Mouse (Mus musculus) embryo, embryonic 11 days (tissue): ENCODE data around the gene Dennd5a.
"Not testable (repeated sequence)": the region's sequence is repeated elsewhere in the genome, so short reads cannot be mapped to it uniquely, and the experiment has no call there.

ENCODE experiments used
- DNase-seq: peaks from one replicate; pipeline ENCODE4 v3.0.0-alpha.2; 2015

The Dennd5a gene

DNA sequence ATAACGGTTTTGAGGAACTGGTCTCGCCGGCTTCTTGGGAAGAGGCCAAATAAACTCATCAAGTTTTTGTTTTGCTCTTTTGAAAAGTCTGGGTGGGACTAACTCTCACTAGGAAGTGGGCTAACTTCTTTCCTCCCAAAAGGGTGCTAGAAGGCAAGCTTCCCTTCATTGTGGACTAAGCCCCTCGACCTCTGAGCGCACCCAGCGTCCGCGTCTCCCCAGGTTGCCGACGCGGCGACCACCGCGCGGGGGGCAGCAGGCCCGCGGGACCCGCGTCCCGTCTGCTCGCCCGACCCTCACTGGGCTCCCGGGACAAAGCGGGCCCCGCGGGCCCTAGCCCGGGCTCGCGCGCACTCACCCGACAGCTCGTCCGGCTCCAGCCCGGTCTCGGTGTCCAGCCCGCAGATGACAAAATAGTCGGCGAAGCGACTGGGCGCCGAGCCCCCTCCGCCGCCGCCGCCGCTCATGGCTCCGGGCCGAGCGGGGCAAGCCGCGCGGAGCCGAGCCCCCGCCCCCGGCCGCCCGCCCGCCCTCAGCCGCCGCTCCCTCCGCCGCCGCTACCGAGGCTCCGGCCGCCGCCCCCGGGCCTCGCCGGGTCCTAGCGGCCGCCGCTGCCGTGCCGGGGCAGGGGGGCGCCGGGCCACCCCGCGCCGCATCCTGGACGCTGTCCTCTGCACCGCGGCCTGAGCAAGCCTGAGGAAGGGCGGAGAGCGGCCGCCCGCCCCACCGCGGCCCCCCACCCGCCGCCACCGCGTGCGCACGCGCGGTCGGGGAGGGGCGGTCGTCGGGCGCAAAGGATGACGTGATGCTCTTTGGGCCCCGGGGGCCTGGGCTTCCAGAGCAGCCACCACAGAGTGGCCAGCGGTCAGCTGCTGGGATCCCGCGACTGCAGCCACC is at the start of gene Dennd5a:
Gene Dennd5a (minus strand): TSS at position 755 of the 897 bp plus-strand sequence.
- peak; percentile 94 for DNase-seq

DNA sequence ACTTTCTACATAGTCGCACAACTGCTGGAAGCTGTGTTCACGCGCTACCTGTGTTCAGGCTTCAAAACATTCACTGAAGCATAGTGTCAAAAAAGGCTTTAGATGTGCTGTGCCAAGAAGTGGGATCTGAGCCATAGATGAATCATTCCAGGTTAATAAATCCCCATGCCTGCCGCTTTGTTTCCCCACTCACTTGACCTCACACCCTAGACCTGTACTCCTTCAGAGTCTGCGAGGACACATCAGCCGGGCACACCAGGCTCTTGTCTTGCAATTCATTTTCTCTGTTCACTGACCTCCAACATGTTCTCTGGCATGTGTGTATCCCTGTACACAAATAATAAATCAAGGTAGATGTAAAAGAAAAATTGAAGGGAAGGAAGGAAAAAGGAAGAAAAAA is 48.8 kb upstream of the Dennd5a start:
- DNase-seq: no peak

DNA sequence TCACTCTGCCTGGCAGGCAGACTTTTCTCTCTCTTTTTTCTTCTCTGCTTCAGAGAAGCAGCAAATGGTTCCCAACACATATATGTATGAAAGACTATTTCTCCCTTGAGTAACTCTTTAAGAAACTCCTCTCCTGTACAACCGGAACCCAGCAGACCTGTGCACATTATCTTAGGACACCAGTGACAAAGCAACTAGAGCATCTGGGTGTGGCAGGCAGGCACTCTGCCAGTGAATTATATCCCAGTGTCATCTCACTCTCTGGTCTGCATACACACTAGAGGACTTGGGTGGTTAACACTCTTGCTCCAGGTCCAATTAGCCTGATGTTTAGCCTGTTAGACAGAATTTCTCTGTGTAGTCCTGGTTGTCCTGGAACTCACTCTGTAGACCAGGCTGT is 48.2 kb upstream of the Dennd5a start:
- no peak for DNase-seq

DNA sequence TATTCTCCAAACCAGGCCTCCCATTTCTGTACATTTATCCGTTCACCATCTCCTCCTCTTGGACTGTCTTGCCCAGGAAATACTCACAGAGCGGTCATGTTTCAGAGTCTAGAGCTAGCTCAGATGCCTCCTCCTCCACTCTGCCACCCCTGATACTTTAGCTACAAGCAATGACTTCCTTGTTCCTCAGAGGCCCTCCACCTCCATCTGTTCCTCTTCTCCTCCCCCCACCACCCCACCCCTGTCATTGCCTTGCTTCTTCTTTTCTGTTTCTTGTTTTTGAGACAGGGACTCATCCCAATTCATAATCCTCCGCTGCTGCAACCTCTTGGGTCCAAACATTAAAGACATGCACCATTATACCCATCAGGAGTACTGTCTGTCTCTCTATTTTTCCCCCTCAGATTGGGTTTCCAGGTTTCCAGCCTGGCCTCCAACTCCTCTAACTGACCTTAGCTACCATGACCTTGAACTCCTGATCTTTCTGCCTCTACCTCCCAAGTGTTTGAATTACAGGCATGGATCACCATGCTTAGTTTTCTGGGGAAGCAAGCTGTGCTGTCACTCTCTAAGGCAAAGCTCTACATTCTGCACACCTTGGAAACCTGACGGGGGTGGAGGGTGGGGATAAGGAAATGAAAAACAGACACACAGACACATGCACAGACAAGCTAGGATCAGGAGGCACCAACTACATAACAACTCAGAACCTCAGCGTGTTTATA is 46.4 kb upstream of the Dennd5a start:
- DNase-seq: no peak

DNA sequence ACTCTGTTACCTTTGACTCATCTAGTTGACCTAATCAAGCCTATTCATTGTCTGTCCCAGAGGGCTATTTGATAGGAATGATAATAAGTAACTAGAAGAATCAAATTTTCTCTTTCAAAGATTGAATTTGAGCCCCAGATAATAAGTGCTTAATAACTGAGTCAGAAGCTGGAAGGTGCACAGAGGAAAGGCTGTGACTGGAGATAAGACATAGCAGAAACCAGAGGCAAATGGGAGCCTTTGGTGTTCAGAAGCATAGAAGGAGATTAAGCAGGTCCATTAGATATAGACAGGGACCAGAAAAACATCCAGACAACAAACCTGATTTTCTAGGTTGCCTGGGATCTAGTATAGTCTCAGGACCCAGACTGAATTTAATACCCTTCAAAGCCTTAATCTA is 45.7 kb upstream of the Dennd5a start:
- DNase-seq: no peak

DNA sequence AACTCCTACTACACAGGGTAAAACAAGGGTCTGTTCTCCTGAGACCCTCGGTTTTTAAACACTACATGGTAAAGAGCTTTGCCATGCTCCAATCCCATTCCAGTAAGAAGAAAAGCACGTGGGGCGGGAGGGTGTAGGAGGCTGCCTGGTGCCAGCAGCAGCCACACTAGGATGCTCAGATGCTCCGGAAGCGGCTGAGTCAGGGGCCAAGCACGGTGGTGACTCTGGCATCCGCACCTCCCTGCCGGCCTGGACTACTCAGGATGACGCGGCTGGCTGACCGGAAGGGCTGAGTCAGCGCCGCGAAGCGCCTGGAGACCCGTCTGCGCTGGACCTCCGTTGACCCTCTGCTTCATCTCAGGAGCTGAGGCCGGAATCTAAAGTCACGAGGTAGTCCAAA is 42.7 kb upstream of the Dennd5a start:
- DNase-seq: peak; percentile 77

DNA sequence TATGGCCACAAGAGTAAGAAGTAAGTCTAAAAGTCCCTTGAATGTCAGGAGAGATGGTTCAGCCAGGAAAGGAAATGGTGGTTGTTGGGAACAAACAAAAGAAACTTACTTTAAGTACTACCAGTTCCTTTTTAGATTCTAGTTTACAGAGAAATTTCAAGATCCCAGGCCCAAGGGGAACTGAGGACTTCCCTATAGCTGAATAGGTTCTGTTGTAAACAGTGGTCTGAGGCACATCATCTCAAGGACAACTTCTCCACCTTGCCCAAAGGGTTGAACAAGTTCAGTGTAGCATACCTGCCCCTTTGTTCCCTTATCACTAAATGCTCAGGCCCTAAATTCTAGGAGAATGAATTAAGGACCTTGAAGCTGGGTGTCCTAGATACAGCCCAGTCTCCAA is 41.8 kb upstream of the Dennd5a start:
- no peak for DNase-seq

DNA sequence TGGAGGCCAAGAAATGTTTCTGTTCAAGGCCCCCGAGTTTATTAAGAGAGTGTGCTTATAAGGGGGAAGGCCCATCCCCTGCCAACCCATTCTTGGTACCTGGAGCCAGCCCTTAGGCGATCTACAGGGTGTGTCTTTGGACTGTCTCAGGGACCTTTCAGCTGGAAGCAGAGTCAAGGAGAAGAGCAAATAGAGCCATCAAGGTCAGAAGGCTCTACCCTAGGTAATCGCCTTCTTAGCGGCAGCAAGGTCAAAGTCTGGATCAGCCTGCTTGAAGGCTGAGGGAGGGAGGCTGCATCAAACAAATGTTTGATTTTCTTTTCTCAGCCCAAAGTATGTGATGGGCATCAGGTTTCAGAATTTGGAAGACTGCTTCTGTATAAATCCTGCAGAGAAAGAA is 38.1 kb upstream of the Dennd5a start:
- no peak for DNase-seq

DNA sequence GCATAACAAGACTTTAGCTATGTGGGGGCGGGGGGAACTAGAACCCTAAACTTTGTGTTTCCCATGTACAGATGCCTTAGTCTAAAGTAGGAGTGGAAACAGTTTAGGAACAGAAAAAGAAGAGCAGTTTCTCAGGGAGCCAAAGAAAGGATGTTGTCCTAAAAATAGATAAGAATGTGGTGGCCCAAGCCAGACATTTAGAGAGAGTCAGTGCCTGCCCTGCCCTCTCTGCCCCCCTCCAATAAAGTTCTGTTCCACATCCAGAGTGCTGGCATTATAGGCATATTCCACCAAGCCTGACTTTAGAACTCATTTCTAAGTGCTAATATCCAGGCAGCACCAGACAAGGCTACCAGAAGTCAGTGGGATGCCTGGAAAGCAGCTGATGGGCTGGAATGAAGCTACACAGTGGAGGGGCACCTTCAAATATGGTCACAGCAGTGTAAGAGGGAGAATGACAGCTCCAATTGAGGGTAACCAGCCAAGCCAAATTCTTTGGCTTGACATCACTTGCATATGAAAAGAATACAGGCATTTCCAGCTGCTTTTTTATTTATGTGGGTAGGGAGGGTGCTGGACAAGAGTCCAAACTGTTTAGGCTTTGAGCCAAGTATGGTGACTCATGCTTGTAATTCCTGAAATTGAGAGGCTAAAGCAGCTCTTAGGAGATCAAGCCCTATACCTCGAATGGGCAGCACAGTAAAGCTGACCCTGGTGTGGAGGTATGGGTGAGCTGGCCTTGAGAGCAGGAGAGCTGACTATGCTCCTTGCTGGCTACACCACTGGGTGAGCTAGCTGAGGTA is 33.1 kb upstream of the Dennd5a start:
- no peak for DNase-seq

DNA sequence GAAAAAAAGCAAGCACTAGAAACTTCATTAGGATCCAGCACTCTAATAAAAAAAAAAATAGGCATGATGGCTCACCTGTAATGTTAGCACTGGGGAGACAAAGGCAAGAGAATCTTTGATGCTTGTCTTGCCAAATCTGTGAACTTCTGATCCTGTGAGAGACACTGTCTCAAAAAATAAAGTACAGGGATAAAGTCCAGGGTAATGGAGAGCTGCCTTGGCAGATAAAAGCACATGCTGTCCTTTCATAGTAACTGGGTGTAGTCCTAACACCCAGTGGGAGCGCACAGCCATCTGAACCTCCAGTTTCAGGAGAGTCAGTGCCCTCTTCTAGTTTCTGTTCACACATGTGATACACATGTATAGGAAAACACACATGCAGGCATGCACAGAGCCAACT is 31.0 kb upstream of the Dennd5a start:
- no peak for DNase-seq

DNA sequence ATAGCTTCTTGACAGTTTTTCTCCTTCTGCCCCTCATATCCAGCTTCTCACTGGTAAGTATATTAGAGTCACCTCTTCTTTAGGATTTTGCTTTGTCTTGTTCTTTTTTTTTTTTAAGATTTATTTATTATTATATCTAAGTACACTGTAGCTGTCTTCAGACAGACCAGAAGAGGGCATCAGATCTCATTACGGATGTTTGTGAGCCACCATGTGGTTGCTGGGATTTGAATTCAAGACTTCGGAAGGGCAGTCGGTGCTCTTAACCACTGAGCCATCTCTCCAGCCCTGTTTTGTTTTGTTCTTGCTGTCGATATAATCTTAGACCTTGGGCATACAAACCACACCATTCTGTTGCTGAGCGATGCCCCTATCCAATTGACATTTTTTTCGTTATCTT is 26.5 kb upstream of the Dennd5a start, which contains the start of gene Tmem41b:
Gene Tmem41b (minus strand): TSS at position 155 of the 400 bp plus-strand sequence.
- peak; percentile 31 for DNase-seq

DNA sequence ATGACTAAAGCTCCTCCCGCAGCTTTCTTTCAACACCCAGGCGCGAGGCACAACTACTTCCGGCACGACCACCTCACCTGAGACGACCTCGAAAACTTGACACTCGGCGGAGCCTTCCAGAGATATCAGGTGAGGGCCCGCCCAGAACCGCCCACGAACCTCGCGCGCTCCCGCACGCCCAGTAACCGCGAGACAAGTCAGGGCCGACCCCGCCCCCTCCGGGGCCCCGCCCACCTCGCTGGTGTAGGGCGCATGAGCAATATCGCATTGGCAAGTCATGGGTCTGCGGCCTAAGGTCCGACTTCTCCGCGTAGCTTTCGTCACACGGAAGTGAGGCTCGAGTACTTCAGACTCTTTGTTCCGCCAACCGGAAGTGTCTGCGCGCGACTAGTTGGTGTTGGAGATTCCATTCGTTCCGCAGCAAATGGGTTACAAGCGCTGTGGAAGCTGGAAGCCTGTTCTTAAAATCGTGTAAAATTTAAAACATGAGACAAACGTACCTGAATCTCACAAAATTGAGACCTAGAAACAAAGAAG is 25.9 kb upstream of the Dennd5a start:
- DNase-seq: peak; percentile 99

DNA sequence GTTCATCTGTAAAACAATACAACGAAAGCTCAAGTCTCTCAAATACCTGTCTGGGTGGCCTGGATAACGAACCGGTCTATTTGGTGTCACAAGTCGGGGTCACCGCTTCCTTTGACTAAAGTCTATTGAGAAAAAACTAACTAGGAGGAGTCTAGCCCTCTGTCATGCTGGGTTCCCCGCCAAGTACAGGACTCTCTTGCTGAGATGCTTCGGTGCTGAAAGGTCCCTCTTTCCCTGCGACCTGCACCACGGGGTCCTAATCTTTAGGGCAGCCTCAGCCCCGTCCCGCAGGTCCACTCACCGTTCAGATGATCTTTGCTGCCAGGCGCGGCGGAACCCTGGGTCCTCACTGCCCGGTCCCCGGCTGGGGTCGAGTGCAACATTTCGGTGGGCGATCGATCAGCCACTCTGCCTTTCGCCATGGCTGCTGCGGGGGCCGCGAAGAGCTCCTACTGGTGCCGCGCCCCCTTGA is 25.4 kb upstream of the Dennd5a start:
- DNase-seq: peak; percentile 36

DNA sequence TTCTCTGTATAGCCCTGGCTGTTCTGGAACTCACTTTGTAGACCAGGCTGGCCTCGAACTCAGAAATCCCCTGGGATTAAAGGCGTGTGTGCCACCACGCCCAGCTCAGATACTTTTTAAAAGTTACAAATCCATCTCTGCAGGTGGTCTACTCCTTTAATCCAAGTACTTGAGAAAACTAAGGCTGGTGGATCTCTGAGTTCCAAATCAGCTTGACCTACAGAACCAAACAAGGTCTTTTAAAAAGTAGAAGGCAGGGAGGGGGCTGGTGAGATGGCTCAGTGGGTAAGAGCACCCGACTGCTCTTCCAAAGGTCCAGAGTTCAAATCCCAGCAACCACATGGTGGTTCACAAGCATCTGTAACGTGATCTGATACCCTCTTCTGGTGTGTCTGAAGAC is 24.3 kb upstream of the Dennd5a start:
- DNase-seq: not testable (repeated sequence)

DNA sequence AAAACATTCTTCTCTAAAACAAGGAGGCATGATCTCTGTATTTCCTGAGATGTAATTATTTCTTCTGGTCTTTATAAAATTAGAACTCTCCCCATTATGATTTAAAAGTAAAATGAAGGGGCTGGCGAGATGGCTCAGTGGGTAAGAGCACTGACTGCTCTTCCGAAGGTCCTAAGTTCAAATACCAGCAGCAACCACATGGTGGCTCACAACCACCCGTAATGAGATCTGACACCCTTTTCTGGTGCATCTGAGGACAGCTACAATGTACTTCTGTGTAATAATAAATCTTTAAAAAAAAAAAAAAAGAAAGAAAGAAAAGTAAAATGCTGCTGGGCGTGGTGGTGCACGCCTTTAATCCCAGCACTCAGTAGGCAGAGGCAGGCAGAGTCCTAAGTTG is 16.9 kb upstream of the Dennd5a start:
- DNase-seq: not testable (repeated sequence)

DNA sequence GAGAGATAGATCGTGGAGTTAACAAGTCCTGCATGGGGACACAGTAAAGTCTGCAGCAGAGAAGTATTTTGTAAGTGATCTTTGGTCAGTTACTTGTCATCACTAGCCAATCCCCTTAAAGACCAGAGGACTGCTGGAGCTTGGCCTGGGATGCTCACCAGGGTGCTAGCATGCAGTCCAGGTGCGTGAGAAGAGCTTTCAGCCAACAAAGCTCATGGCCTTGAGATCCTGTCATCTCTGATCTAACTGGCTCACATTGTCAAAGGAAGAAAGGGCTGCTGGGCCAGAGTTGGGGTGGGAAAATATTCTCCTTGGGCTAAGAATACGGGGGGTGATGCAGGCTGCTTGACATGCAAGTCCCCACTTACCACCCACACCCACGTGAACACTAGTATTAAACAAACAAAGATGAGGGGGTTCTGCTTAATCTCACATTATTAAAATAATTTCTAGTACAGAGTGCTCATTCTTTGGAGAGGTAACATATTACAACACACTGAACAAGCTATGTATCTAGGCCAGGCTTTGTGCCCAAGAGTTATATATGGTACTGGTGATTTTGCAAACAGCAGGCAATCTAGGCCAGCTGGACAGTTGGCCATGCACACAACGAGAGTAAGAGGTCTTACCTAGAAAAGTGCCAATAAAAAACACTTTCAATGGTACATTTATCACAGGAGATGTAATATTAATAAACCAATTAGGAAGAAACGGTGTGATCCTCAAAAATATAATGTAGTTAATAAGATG is 15.9 kb upstream of the Dennd5a start:
- DNase-seq: no peak

DNA sequence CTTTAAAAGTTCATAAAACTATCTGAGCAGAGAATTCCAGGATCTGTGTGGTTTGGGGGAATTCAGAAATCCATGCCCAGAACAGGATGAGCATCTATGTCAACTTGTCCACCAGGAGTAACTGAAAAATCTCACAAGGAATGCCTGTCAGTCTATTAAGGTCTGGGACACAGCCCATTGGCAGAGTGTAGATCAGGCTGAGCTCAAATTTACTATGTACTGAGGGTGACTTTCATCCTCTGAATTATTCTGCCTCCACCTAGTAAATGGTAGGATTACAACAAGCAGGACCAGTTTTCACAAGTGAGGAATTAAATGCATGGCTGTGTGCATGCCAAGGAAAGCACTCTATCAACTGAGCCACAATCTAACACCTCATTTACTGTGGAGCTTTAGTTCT is 9.3 kb upstream of the Dennd5a start:
- no peak for DNase-seq

DNA sequence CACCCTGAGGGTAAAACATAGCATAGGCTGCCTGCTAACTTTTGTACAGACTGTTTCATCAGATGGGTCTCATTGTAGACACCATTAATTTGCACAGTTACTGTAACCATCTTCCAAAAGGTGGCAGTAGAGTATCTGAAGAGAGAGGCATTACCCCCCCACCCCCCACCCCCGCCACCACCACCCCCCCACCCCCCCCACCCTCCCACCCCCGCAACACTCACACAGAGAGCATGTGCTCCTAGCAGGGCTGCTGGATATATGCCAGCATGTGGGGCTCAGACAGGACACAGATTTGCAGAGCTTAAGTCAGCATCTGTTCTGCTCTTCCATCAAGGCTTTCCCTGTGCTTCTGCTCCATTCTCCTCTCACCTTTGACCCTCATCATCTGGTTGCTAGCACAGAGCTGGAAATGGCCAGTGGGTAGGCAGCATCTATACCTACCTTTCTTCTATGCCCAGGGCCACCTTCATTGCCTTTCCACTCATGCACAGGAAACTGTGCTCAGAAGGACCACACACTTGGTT is 8.7 kb upstream of the Dennd5a start:
- peak; percentile 60 for DNase-seq

DNA sequence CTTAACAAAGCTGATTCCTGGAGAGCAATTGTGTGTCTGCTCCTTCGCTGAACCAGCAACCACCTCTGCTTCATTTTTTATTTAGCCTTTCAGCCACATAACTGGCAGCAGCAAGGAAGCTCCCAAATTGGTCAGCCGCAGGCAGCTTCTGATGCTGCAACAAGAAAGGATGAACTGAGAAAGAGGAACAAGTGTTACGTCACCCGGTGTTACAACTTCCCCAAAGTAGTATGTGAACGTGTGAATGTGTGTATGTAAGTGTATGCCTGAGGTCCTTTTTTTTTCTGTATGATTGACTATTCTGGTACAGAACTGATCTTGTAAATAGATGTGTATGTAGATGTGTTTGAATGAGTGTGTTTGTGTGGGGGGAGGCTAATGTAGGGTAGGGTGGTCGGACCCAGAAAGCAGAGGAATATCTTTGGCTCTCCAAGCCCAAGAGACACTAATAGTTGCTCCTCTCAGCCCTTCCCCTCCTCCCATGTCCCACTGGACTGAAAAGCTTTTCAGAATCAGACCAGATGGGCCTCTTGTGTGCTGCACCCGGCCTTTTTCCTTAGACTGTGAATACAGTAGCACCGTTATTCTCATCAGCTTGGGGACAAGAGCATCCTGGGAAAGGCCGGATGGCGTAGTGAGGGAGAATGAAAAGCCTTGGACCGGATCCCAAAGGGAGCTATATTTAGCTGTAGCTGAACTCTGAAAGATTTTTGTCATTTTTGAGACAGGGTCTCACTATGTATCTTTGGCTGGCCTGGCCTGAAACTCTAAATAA is 7.7 kb upstream of the Dennd5a start:
- peak; percentile 20 for DNase-seq

DNA sequence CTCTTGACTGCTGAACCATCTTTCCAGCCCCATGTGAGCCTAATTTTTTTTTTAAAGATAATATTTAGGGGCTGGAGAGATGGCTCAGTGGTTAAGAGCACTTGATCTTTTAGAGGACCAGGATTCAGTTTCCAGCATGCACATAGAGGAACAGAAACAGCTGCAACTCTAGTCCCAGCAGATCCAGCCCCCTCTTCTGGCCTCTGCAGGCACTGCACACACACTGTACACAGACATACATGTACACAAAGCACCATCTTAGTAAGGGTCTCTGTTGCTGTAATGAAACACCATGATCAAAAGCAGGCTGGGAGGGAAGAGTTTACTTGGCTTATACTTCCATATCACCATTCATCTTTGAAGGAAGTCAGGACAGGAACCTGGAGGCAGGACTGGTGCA is 5.4 kb upstream of the Dennd5a start:
- DNase-seq: no peak

DNA sequence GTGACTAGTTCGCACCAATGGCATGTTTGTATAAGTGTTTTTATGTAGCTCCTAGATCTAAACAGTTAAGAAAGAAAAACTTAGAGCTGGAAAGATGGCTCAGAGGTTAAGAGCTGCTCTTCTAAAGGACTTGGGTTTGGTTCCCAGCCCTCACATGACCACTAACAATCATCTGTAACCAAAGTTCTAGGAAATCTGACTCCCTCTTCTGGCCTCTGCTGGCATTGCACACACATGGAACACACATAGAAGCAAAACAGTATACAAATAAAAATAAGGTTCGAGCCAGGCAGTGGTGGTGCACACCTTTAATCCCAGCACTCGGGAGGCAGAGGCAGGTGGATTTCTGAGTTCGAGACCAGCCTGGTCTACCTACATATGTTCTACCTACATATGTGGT is 3.4 kb upstream of the Dennd5a start:
- DNase-seq: no peak
